Mouse (Mus musculus): Measurements from ENCODE around the gene Pnpla5.
"Not testable (repeated sequence)": the region's sequence is repeated elsewhere in the genome, so short reads cannot be mapped to it uniquely, and the experiment has no call there.

The Pnpla5 gene

GRCm38 (mm10) chr15:84120612-84121011, 2.4 kb downstream of the Pnpla5 start:
- CTCF ChIA-PET: no interaction called here

DNA sequence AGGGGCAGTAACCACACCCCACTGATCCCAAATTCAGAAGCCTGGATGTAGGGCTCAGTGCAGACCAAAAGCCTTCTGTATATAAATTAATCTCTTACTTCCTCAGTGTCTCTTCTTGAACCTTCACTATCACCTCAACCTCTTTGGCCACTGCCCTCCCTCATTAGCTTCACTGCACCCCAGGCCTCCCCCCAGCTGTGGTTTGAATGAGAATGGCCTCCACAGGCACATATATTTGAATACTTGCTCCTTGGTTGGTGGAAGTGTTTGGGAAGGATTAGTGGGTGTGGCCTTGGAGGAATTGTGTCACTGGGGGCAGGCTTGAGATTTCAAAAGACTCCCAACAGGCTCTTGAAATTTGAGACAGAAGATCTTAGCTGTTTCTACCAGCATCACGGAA, 6.5 kb downstream of the Pnpla5 start:
- CTCF ChIA-PET: no interaction called here

- CTCF ChIA-PET: no interaction called here
These were observed 7.2 kb downstream of the Pnpla5 start for GRCm38 (mm10) chr15:84115727-84116126.

GRCm38 (mm10) chr15:84113873-84114272, 9.1 kb downstream of the Pnpla5 start:
- CTCF ChIA-PET: no interaction called here

DNA sequence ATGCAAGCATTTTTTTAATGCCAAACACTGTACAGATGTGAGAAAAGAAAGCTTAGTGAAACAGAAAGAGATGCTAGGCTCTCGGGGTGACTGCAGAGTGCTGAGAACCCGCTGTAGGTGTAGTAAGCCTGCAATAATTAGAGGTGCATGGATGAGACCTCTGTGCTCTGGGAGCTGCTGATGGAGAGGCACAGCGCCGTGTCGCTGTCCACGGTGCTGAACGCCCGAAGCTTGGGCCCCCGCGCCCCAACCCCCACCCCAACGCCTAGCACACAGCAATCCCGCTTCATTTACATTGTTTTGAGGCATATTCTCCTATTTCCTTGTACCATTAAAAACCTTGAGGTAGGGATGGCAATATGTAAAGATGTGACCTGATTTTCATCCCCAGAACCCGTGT, 14.1 kb downstream of the Pnpla5 start:
- CTCF ChIA-PET: interaction anchor here (0.7 kb wide), 3 partner anchors 61 to 706 kb away, joined by 3 to 6 read pairs (median 3); no protein-coding TSS in a partner anchor

DNA sequence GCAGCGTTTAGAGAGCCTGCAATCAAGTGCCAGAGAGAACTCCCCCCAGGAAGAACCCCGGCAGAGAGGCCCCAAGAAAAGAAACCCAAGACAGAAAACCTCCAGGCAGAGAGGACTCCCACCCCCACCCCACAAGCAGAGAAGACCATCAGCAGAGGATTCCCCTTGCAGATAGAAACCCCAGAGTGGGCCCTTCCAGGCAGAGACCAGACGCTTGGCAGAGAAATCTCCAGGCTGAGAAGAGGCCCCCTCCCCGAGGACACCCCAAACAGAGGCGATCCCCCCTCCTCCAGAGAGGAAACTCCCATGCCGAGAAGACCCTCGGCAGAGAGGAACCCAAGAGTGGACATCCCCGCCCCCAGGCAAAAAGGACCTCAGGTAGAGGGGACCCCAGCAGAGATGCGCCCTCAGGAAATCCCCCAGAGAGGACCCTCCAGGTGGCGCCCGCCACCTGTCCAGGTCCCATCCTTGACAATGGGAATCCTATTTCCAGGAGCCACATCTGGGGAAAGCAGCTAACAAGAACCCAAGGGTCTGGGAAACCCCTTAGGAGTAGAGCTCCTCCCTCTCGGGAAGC, 17.0 kb downstream of the Pnpla5 start:
- CTCF ChIA-PET: no interaction called here

- CTCF ChIA-PET: no interaction called here
These were observed 17.7 kb downstream of the Pnpla5 start, which contains the start of gene Sult4a1 for GRCm38 (mm10) chr15:84105105-84105923. Sult4a1 (minus strand) TSS chr15:84105754.

DNA sequence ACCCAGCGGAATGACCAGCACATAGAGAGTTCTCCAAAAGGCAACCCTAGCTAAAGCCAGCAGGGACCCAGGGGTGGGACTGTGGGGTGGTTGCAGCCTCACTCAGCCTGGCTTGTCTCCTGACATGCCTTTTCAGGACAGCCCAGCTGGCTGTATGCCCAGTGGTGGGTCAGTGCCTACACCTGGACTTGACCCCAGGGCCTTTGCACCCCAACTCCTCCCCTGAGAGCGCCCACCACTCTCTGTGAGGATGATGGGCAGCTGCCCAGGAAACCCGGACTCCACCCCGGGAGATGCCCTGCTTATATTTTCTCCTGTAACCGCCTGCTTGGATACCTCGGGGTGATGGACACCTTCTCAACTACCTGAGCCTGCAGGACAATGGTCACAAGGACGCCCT, 18.3 kb downstream of the Pnpla5 start:
- CTCF ChIA-PET: no interaction called here

GRCm38 (mm10) chr15:84097536-84097935, 25.4 kb downstream of the Pnpla5 start:
- CTCF ChIA-PET: not testable (repeated sequence)

- CTCF ChIA-PET: no interaction called here
These were observed 26.9 kb downstream of the Pnpla5 start for GRCm38 (mm10) chr15:84096051-84096450.

- CTCF ChIA-PET: no interaction called here
These were observed 28.1 kb downstream of the Pnpla5 start for GRCm38 (mm10) chr15:84094921-84095320.

GRCm38 (mm10) chr15:84086775-84087174, 36.2 kb downstream of the Pnpla5 start:
- CTCF ChIA-PET: no interaction called here

DNA sequence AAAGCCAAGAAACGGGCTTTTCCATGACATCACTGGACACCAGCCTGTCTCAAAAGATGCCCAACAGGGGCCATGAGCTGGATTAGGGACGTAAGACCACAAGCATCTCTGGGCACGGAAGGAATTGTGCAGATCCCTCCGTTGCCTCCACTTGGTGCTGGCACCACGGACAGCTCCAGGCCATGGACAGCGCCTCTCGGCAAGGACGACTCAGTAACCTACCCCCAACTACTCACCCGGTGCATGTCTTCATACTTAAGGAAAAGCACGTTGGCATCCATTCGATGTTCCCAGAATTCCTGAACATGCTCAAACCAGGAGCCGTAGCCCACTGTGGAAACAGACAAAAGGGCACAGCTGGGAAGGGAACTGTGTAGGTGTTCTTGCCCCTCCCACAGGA, 36.6 kb downstream of the Pnpla5 start:
- CTCF ChIA-PET: no interaction called here

DNA sequence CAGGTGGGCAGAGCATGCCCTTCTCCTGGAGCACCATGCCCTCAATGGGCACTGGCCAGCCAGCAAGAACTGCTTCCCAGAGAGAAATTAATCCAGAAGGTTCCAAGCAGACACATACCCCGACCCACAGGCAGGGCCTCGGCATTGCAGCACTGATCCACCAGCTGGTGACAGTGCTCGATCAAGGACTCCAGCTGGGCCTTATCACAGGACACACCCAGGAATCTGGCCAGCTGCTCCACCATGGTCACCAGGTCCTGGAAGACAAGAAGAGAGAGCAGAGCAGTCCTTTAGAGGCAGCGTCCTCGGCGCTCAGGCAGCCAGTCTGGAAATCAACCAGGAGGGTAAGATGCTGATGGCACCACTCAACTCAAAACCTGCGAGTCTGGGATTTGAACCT, 42.9 kb downstream of the Pnpla5 start:
- CTCF ChIA-PET: no interaction called here

DNA sequence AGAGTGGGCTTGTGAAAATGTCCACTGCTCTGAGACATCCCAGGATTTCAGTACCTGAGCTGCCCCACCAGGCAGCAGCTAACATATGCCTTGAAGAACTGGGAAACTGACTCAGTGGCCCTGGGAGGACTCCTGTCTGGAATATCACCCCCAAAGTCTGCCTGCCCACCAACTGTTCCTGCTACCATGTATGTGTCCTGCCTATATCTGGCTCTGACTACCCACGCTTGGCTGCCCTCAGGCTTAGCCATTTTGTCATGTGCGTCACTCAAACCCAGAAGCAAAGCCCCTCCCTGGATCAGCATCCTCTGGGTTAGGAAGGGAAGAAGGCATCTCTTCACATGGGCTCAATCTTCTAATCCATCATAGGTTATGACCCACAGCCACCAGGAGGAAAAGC, 43.5 kb downstream of the Pnpla5 start:
- CTCF ChIA-PET: no interaction called here

- CTCF ChIA-PET: interaction anchor here (0.6 kb wide), 1 partner anchor 12 kb away, joined by 5 read pairs; no protein-coding TSS in a partner anchor
These were observed 44.3 kb downstream of the Pnpla5 start for GRCm38 (mm10) chr15:84078667-84079066.

DNA sequence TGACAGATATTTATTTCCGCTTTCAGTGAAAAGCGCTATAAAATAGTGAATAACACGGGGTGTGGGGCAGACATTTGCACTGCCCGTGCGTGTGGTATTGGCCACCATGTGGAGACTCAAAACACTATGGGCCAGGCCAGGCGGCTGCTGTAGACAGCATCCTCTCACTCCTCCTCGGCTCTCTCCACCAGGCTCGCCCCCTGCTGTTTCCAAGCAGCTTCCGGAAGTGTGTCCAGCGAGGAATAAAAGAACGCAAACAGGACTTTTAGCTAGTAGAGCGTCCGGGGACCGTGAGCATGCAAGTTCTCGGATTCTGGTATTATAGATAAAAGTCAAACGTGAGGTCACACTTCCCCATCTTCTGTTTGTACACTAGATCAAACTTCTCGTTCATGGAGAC, 45.8 kb downstream of the Pnpla5 start:
- CTCF ChIA-PET: no interaction called here

DNA sequence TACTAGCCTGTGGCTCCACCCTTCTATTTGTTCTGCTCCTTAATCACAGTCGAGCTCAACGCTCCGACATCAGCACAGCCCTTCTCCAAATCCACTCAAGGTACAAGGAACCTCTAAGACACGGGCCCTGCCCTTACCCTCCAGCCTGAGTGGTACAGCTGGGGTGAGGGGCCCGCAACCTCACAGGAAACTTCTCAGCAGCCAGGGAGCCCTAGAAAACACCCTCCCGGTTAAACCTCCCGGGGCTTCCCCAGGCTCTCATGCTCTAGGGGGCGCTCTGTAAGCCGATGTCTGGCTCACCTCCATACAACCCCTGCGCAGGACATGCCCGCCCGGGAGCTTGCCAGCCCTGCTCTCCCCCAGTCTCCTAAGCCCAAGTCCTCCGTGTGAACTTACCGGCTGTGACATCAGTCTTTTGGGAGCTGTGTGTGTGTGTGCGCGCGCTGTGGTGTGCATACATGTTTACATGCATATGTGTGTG, 48.2 kb downstream of the Pnpla5 start:
- CTCF ChIA-PET: no interaction called here

- CTCF ChIA-PET: no interaction called here
These were observed 48.9 kb downstream of the Pnpla5 start for GRCm38 (mm10) chr15:84073911-84074704.

DNA sequence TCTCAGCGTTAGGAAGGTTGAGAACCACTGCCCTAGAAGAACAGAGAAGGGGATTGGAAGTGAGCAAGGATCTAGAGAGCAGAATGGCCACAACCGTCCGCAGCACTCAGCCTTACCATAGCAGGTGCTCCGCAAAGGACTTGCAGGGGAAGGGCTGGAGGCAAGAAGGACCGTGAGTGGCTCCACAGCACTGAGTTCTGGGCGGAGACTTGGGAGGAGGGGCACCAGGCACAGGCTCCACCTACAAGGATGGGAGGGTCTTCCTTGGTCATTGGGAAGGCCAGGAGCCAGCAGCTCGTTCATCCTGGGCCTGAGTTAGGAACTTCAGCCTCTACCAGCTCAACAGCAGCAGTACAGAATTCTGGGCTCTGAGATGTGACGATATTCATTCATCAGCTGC, 49.9 kb downstream of the Pnpla5 start:
- CTCF ChIA-PET: no interaction called here

DNA sequence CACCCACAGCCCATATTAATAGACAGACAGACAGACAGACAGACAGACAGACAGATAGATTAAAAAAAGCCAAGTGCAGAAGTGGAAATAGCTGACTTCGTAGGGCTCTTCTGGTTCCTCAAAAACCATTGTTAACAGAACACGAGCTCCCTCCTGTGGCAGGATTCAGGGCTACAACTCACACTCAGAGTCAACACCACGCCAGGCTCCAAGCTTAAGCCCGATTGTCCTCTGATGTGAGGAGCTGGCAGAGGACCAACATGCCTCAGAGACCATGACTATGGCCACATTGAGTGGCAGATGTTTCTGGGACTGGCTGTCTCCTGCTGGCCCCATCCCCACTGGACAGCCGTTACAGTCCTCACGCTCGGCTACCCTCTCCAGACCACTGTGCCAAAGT, 50.7 kb downstream of the Pnpla5 start:
- CTCF ChIA-PET: no interaction called here

GRCm38 (mm10) chr15:84070116-84070676, 52.8 kb downstream of the Pnpla5 start:
- CTCF ChIA-PET: interaction anchor here (0.7 kb wide), 1 partner anchor 196 kb away, joined by 6 read pairs; no protein-coding TSS in a partner anchor
